Mouse (Mus musculus) cortical plate, adult 2 months (tissue): Measurements from ENCODE around the gene Pbx4.

Source experiments
- CTCF ChIP-seq: fragments of 200-500 bp; IDR thresholded peaks from 2 replicates; pipeline ENCODE4 v1.5.1; 2011; ENCODE audit warnings: mild to moderate bottlenecking, control low read depth, low read length; ENCODE audit not compliant: insufficient read depth; ENCODE audit errors: extremely low read depth
- POLR2A ChIP-seq: fragments of 200-500 bp; IDR thresholded peaks from 2 replicates; pipeline ENCODE4 v1.6.1; 2011; ENCODE audit warnings: mild to moderate bottlenecking, low read length, control low read depth; ENCODE audit not compliant: insufficient read depth; ENCODE audit errors: extremely low read depth

DNA sequence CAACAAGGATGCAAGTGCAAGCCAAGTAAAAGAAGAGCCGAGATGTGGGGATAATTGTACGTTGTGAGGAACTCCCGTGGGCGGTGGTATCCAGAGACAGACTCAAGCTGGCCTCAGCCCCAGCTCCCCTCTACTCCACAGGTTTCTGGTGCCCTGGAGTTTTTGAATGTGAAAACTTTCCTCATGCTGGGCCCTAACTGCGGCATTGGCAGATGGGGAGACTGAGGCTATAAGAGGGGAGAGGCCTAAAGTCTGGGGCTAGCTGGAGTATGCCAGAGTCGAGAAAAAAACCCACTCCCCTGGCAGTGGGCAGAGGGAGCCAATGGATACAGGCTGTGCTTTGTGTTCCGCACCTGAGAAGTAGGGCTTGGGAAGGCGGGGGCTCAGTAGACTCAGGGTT lies 71.8 kb downstream of the Pbx4 start:
- no peak for TF ChIP-seq POLR2A
- no peak for TF ChIP-seq CTCF
